Mouse (Mus musculus) liver, embryonic 14.5 days (tissue): Measurements from ENCODE around the gene Spic. TPM values are rescaled to one million over a fixed set of nuclear protein-coding genes. Genes with fewer than 3 reads are reported as not detected.

Experiments
- ATAC-seq: fragments of 200-750 bp; cut with Nextera tagmentation; 2 replicates; pipeline ENCODE4 v1.8.0; 2017; ENCODE audit warnings: moderate number of reproducible peaks, mild to moderate bottlenecking, moderate library complexity; ENCODE audit not compliant: insufficient read depth
- DNase-seq, 3 experiments: peaks; one replicate each; pipeline ENCODE4 v3.0.0-alpha.2; 2012 to 2013; ENCODE audit warnings: low read depth in 3 of 3, low spot score in 3 of 3
- H3K27ac ChIP-seq: fragments of 300-500 bp; sonication (generic); 2 replicates; pipeline ENCODE4 v1.5.1; 2014; ENCODE audit warnings: moderate library complexity, mild to moderate bottlenecking, control low read depth, inconsistent platforms
- H3K27me3 ChIP-seq: fragments of 300-500 bp; sonication (generic); 2 replicates; pipeline ENCODE4 v1.6.1; 2014; ENCODE audit warnings: mild to moderate bottlenecking, low read length, moderate library complexity; ENCODE audit not compliant: control insufficient read depth, insufficient read depth
- H3K36me3 ChIP-seq: fragments of 300-500 bp; sonication (generic); replicated peaks from 2 replicates; pipeline ENCODE4 v1.6.1; 2014; ENCODE audit warnings: low read depth; ENCODE audit not compliant: control insufficient read depth, insufficient read depth
- H3K4me1 ChIP-seq, 2 experiments: fragments of 200-500 bp in 1 of 2; fragments of 300-500 bp in 1 of 2; sonication (generic) in 1 of 2; replicated peaks; 2 replicates each; pipeline ENCODE4 v1.6.1; 2012 to 2014; ENCODE audit warnings: antibody characterized with exemption in 1 of 2, inconsistent platforms in 1 of 2, low read length in 1 of 2; ENCODE audit not compliant: control insufficient read depth in 2 of 2, insufficient read depth in 2 of 2
- H3K4me2 ChIP-seq: fragments of 300-500 bp; sonication (generic); 2 replicates; pipeline ENCODE4 v1.6.1; 2014; ENCODE audit warnings: low read depth, mild to moderate bottlenecking, control low read depth, moderate library complexity
- H3K4me3 ChIP-seq, 2 experiments: fragments of 200-500 bp in 1 of 2; fragments of 300-500 bp in 1 of 2; sonication (generic) in 1 of 2; 2 replicates each; pipeline ENCODE4 v1.5.1; 2012 to 2014; ENCODE audit warnings: low read depth in 2 of 2, low read length in 2 of 2, mild to moderate bottlenecking in 2 of 2, control low read depth in 1 of 2, inconsistent platforms in 1 of 2, moderate library complexity in 1 of 2; ENCODE audit not compliant: insufficient read depth in 1 of 2
- H3K9ac ChIP-seq: fragments of 300-500 bp; sonication (generic); replicated peaks from 2 replicates; pipeline ENCODE4 v1.6.1; 2014; ENCODE audit warnings: mild to moderate bottlenecking, control low read depth, moderate library complexity
- H3K9me3 ChIP-seq: fragments of 300-500 bp; sonication (generic); 2 replicates; pipeline ENCODE4 v1.6.1; 2016; ENCODE audit warnings: low read length, mixed read lengths; ENCODE audit not compliant: control insufficient read depth
- CTCF ChIP-seq: IDR thresholded peaks from 2 replicates; pipeline ENCODE4 v1.5.1; 2016; ENCODE audit warnings: antibody characterized with exemption, low read depth, control low read depth
- EP300 ChIP-seq: IDR thresholded peaks from 2 replicates; pipeline ENCODE4 v1.6.1; 2016; ENCODE audit warnings: antibody characterized with exemption, low read depth
- WGBS: fragments of 180-500 bp; shearing (Covaris S2); extraction: QIAGEN DNeasy Blood & Tissue Kit; methylation state at CpG from one replicate; pipeline ENCODE4 v1.1.7; 2014; ENCODE audit not compliant: insufficient replicate concordance; 5-methylcytosine and 5-hydroxymethylcytosine counted together
- polyA plus RNA-seq, 2 experiments: library from polyadenylated mRNA; depleted of rRNA in 1 of 2; stranded (reverse) in 1 of 2; unstranded in 1 of 2; fragments of >200 nt; fragmentation: Nextera tagmentation in 1 of 2; extraction: Ambion mirVana in 1 of 2; gene quantifications; 2 replicates each; pipeline versions ENCODE4 v1.2.1 to v1.2.3; 2012 to 2014

The Spic gene
- polyA plus RNA-seq, 2 experiments, result 3.9 to 8.9 TPM

DNA sequence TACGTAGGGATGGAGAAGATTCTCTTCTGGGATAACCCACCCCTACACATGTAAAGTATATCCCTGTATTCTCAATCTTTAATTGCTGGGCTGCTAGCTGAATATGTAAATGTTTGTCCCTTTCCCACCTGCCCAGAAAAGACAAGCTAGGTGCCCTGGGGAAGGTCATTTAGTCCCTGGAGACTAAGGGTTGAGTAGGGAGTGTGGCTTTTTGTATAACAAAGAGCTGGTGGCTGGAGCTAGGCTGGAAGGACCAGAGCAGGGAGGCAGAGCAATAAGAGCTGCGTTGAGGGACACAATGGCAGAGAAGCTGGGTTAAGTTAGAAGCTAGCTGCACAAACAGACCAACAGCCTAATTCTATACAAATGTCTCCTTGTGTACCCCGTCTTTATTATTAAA lies 58.6 kb downstream of the Spic start:
- no peak for TF ChIP-seq CTCF
- no peak for TF ChIP-seq EP300
- Histone ChIP-seq H3K9ac (no peak overlapping the region), H3K4me3 (no peak overlapping the region), H3K36me3 (no peaks in the 10 kb centered on the region), H3K27me3 (no peaks in the 10 kb centered on the region), H3K4me1 (no peaks in the 10 kb centered on the region), H3K4me2 (no peak overlapping the region), H3K9me3 (no peaks in the 10 kb centered on the region), H3K27ac (no peak overlapping the region)
- WGBS, result 48% methylated on average over 3 of the region's 3 CpGs
- no peak for DNase-seq
- no peak for ATAC-seq

Other genes starting within 250 kb of the Spic start
- 0.02 TPM in 1 of 2 replicates, not detected in the other for gene Sycp3, start 225.4 kb downstream of the Spic start, polyA plus RNA-seq (2012; rRNA removed)
- gene Sycp3, start 225.4 kb downstream of the Spic start, polyA plus RNA-seq (2014; fragmentation: Nextera tagmentation; extraction: Ambion mirVana), result 0.18 TPM in 1 of 2 replicates, not detected in the other
- 0.74 and 1.0 TPM in 2 replicates for gene Chpt1, start 180.9 kb downstream of the Spic start, polyA plus RNA-seq (2012; rRNA removed)
- gene Chpt1, start 180.9 kb downstream of the Spic start, polyA plus RNA-seq (2014; fragmentation: Nextera tagmentation; extraction: Ambion mirVana), result 3.4 and 3.9 TPM in 2 replicates
- 0.10 and 0.21 TPM in 2 replicates for gene Mybpc1, start 79.9 kb downstream of the Spic start, polyA plus RNA-seq (2012; rRNA removed)
- gene Mybpc1, start 79.9 kb downstream of the Spic start, polyA plus RNA-seq (2014; fragmentation: Nextera tagmentation; extraction: Ambion mirVana), result not detected in 2 replicates
- gene Arl1, start 45.8 kb upstream of the Spic start, polyA plus RNA-seq (2012; rRNA removed), result 16.0 and 23.7 TPM in 2 replicates
- gene Arl1, start 45.8 kb upstream of the Spic start, polyA plus RNA-seq (2014; fragmentation: Nextera tagmentation; extraction: Ambion mirVana), result 57.6 and 59.2 TPM in 2 replicates
- 3.6 and 6.7 TPM in 2 replicates for gene Utp20, start 141.8 kb upstream of the Spic start, polyA plus RNA-seq (2012; rRNA removed)
- gene Utp20, start 141.8 kb upstream of the Spic start, polyA plus RNA-seq (2014; fragmentation: Nextera tagmentation; extraction: Ambion mirVana), result 6.6 and 8.1 TPM in 2 replicates
- gene Slc5a8, start 201.0 kb upstream of the Spic start, polyA plus RNA-seq (2012; rRNA removed), result 0.01 and 0.03 TPM in 2 replicates
- gene Slc5a8, start 201.0 kb upstream of the Spic start, polyA plus RNA-seq (2014; fragmentation: Nextera tagmentation; extraction: Ambion mirVana), result 0.04 TPM in 1 of 2 replicates, not detected in the other